Mouse (Mus musculus): ENCODE results near the gene Gm49361.

The Gm49361 gene

GRCm38 (mm10) chr14:57699016-57699415 is 46.9 kb downstream of the Gm49361 start:
- in situ Hi-C loops (cut with MboI; ENCODE audit: low pct_unique_long_range_greater_than_20kb in 1 of 2, low sequenced_read_pairs in 2 of 2, unreplicated experiment in 1 of 2), result loop anchor here in 1 of 2 experiments (25.0 kb wide), 1 partner anchor 213 kb away; no protein-coding TSS in a partner anchor

- in situ Hi-C loops (cut with MboI; ENCODE audit: low pct_unique_long_range_greater_than_20kb in 1 of 2, low sequenced_read_pairs in 2 of 2, unreplicated experiment in 1 of 2), result loop anchor here in 1 of 2 experiments (25.0 kb wide), 1 partner anchor 216 kb away; no protein-coding TSS in a partner anchor
Observed at GRCm38 (mm10) chr14:57696066-57696465, 49.8 kb downstream of the Gm49361 start.

DNA sequence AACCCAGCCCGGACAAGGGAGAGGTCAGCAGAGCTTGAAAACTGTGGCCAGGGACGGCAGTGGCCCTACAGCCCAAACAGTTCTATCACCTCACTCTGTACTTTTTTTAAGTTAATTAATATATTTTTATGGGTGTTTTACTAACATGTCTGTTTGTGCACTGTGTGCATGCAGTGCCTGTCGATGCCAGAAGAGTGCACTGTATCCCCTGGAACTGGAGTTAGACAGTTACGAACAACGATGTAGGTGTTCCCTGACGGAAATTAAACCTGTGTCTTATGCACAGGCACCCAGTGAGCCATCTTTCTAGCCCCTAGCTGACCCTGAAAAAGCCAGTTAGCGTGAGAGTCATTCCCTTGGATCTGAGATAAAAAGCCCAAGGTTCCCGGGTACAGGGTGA is 50.4 kb downstream of the Gm49361 start:
- in situ Hi-C loops (cut with MboI; ENCODE audit: low pct_unique_long_range_greater_than_20kb in 1 of 2, low sequenced_read_pairs in 2 of 2, unreplicated experiment in 1 of 2), result loop anchor here in 1 of 2 experiments (25.0 kb wide), 1 partner anchor 217 kb away; no protein-coding TSS in a partner anchor

DNA sequence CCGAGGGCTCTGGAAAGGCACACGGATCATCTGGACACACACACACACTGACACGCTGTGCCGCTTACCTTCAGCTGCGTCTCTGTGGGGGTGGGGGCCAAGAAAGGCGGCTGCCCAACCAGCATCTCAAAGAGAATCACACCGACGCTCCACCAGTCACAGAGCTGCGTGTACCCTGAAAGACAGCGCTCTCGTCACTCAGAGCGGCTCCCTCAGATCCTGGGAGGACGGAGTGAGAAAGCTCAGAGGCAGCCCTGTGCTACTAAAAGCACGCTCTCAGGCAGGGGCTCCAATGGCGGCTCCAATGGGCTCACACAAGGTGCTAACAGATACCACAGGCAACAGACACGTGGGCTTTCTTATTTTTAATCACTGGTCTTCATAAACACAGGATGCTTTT is 51.7 kb downstream of the Gm49361 start:
- in situ Hi-C loops (cut with MboI; ENCODE audit: low pct_unique_long_range_greater_than_20kb in 1 of 2, low sequenced_read_pairs in 2 of 2, unreplicated experiment in 1 of 2), result loop anchor here in 1 of 2 experiments (25.0 kb wide), 1 partner anchor 218 kb away; no protein-coding TSS in a partner anchor

- in situ Hi-C loops (cut with MboI; ENCODE audit: low pct_unique_long_range_greater_than_20kb in 1 of 2, low sequenced_read_pairs in 2 of 2, unreplicated experiment in 1 of 2), result loop anchor here in 1 of 2 experiments (25.0 kb wide), 1 partner anchor 220 kb away; no protein-coding TSS in a partner anchor
Observed at GRCm38 (mm10) chr14:57692517-57693130, 53.3 kb downstream of the Gm49361 start.

- in situ Hi-C loops (cut with MboI; ENCODE audit: low pct_unique_long_range_greater_than_20kb in 1 of 2, low sequenced_read_pairs in 2 of 2, unreplicated experiment in 1 of 2), result loop anchor here in 1 of 2 experiments (25.0 kb wide), 1 partner anchor 221 kb away; no protein-coding TSS in a partner anchor
Observed at GRCm38 (mm10) chr14:57691316-57691715, 54.6 kb downstream of the Gm49361 start.

DNA sequence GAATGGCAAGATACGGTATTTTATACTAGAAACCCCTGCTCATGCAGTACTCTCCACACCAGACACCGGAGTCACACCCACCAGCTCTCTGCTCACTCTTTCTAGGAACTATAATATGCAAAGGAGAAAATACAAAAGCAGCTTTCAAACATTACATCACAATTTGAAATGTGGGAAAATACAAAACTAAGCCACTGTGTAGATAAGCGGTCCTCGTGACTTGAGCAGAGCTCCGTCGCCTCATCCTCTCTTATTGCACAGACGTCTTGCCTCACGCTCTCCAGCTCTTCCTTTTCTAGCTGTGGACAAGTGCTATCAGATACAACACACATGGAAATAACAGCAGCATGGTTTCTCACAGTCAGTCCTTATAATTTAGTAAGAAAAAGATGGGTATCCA is 55.2 kb downstream of the Gm49361 start:
- in situ Hi-C loops (cut with MboI; ENCODE audit: low pct_unique_long_range_greater_than_20kb in 1 of 2, low sequenced_read_pairs in 2 of 2, unreplicated experiment in 1 of 2), result loop anchor here in 1 of 2 experiments (25.0 kb wide), 1 partner anchor 222 kb away; no protein-coding TSS in a partner anchor

DNA sequence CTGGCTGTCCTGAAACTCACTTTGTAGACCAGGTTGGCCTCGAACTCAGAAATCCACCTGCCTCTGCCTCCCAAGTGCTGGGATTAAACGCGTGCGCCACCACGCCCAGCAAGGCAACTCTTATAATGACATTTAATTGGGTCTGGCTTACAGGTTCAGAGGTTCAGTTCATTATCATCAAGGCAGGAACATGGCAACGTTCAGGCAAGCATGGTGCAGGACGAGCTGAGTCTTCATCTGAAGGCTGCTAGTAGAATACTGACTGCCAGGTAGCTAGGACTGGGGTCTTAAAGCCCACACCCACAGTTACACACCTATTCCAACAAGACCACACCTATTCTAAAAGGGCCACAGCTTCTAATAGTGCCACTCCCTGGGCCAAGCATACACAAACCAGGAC is 57.8 kb downstream of the Gm49361 start:
- in situ Hi-C loops (cut with MboI; ENCODE audit: low pct_unique_long_range_greater_than_20kb in 1 of 2, low sequenced_read_pairs in 2 of 2, unreplicated experiment in 1 of 2), result loop anchor here in 1 of 2 experiments (10.0 to 25.0 kb wide), 2 partner anchors 107 to 224 kb away; partner anchors contain the start of gene Sap18

GRCm38 (mm10) chr14:57687441-57687840 is 58.5 kb downstream of the Gm49361 start:
- in situ Hi-C loops (cut with MboI; ENCODE audit: low pct_unique_long_range_greater_than_20kb in 1 of 2, low sequenced_read_pairs in 2 of 2, unreplicated experiment in 1 of 2), result loop anchor here in 1 of 2 experiments (10.0 to 25.0 kb wide), 2 partner anchors 107 to 225 kb away; partner anchors contain the start of gene Sap18

DNA sequence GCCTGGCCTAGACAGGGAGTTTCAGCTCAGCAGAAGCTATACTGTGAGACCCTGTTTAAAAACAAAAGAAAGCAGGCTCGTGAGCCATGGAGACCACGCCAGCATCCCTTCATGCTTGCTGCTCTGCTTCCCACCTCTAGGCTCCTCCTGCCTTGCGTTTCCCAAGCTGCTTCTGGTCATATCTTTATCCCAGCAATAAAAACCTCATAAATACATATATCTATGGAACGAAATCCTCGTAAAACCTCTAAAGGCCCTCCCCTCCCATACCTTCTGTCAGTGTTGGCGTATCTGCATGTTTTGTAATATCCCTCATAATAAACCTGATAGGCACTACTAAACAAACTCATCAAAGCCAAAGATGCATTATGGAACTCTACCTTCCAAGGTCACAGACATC is 59.3 kb downstream of the Gm49361 start:
- in situ Hi-C loops (cut with MboI; ENCODE audit: low pct_unique_long_range_greater_than_20kb in 1 of 2, low sequenced_read_pairs in 2 of 2, unreplicated experiment in 1 of 2), result loop anchor here in 1 of 2 experiments (10.0 to 25.0 kb wide), 2 partner anchors 108 to 226 kb away; partner anchors contain the start of gene Sap18

DNA sequence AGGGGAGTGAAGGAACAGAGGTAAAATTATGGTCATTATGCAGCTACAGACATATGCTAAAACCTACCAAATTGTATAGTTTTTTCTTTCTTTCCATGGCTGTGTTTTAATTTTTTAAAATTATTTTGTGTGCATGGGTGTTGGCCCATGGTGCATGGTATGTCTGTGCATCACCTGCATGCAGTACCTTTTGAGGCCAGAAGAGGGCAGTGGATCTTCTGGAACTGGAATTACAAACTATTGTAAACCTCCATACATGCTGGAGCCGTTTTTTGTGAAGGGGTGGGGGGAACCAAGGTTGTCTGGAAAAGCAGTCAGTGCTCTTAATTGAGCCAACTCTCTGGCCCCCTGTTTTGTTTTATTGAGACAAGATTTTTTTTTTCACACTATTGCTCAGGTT is 61.3 kb downstream of the Gm49361 start:
- in situ Hi-C loops (cut with MboI; ENCODE audit: low pct_unique_long_range_greater_than_20kb in 1 of 2, low sequenced_read_pairs in 2 of 2, unreplicated experiment in 1 of 2), result loop anchor here (5.0 to 25.0 kb wide), 3 partner anchors 110 to 228 kb away; partner anchors contain the start of gene Sap18 (in 1 of the 2)

DNA sequence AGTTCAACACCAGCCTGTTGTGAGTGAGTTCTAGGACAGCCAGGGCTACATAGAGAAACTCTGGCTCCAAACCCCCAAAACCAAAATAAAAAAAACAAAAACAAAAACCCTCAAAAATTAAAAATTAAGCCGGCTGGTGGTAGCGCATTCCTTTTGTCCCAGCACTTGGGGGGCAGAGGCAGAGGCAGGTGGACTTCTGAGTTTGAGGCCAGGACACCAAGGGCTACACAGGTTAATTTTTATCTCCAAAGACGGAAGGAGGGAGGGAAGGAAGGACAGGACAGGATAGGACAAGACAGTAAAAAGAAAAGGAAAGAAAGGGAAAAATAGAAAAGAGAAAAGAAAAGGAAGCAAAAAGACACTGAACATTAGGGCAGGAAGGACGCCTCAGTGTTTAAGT is 63.2 kb downstream of the Gm49361 start:
- in situ Hi-C loops (cut with MboI; ENCODE audit: low pct_unique_long_range_greater_than_20kb in 1 of 2, low sequenced_read_pairs in 2 of 2, unreplicated experiment in 1 of 2), result loop anchor here (5.0 to 25.0 kb wide), 3 partner anchors 112 to 230 kb away; partner anchors contain the start of gene Sap18 (in 1 of the 2)

DNA sequence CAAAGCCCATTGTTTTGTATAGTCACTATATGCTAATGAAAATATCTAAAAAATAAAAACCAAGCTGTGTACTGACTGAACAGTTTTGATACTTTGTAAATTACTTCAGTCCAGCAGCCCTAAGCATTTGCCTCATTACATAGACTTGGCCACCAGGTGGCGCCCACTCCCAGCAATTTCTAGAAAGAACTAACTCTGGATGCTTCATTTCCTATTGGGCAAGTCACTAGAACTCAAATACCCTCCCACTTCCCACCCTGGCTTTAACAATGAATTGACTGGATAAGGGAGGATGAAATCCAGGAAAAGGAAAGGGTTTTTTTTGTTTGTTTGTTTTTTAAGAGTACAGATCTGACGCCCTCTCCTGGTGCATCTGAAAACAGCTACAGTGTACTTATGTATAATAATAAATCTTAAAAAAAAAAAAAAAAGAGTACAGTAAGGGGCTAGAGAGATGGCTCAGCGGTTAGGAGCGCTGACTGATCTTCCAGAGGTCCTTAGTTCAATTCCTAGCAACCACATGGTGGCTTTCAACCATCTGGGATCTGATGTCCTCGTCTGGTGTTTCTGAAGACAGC is 65.9 kb downstream of the Gm49361 start:
- in situ Hi-C loops (cut with MboI; ENCODE audit: low pct_unique_long_range_greater_than_20kb in 1 of 2, low sequenced_read_pairs in 2 of 2, unreplicated experiment in 1 of 2), result loop anchor here (5.0 to 25.0 kb wide), 3 partner anchors 115 to 232 kb away; partner anchors contain the start of gene Sap18 (in 1 of the 2)

GRCm38 (mm10) chr14:57679523-57679922 is 66.4 kb downstream of the Gm49361 start:
- in situ Hi-C loops (cut with MboI; ENCODE audit: low pct_unique_long_range_greater_than_20kb in 1 of 2, low sequenced_read_pairs in 2 of 2, unreplicated experiment in 1 of 2), result loop anchor here in 1 of 2 experiments (25.0 kb wide), 1 partner anchor 233 kb away; no protein-coding TSS in a partner anchor

GRCm38 (mm10) chr14:57675481-57675880 is 70.4 kb downstream of the Gm49361 start:
- in situ Hi-C loops (cut with MboI; ENCODE audit: low pct_unique_long_range_greater_than_20kb in 1 of 2, low sequenced_read_pairs in 2 of 2, unreplicated experiment in 1 of 2), result loop anchor here in 1 of 2 experiments (25.0 kb wide), 1 partner anchor 237 kb away; no protein-coding TSS in a partner anchor

DNA sequence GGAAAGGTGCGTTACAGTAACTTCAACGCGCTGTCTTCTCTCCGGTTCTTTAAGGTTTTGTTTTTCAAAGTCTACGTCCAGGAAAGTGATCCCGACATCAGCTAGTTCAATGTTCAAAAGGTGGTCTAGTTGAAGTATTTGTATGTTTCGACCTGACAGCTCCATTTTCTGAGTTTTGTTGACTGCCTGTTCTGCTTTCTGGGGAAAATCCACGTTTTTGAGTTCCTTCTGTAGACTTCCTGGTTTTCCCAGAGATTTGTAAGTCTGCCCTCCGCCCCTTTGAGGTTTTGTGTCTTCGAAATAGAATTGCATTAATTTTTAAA is 80.3 kb downstream of the Gm49361 start:
- in situ Hi-C loops (cut with MboI; ENCODE audit: low pct_unique_long_range_greater_than_20kb in 1 of 2, low sequenced_read_pairs in 2 of 2, unreplicated experiment in 1 of 2), result no loop called here

DNA sequence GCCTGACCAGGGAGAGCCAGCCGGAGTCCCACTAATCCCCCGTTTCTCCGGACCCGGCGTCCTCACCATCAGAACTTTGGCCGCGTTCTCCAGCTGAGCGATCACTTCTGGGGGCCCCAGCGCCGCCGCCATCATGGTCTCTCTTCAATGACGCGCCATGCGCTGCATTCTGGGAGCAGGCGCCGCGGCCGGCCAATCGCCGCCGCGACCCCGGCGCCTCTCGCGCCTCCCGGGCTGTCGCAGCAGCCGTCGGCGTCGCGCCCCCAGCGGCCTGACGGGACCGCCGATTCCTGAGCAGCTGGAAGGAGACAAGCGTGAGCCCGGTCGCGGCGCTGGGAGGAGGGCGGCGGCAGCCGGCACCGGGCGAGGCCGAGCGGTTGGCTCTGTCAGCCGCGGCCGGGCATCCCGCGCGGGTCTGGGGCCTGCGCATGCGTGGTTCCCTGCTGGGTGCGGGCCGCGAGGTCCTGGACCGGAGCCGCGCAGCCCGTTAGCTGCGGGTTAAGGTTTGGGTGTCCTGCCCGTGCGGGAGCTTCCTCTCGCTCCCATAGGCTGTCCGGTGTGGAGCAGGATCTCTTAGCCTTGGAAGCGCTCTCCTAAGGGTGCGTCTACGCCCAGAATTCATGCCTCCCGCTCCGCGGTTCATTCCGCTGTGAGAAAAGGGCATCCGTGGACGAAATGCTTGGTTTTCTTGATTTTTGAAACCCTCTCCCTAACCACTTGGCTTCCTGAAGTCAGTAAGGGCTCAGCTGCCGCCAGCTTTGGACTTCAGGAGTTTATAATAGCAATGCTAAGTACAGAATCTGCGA is 80.9 kb downstream of the Gm49361 start, which contains the start of gene Xpo4:
Gene Xpo4, minus strand, starts transcription at position 609 of the 806 bp plus-strand sequence.
- in situ Hi-C loops (cut with MboI; ENCODE audit: low pct_unique_long_range_greater_than_20kb in 1 of 2, low sequenced_read_pairs in 2 of 2, unreplicated experiment in 1 of 2), result no loop called here

DNA sequence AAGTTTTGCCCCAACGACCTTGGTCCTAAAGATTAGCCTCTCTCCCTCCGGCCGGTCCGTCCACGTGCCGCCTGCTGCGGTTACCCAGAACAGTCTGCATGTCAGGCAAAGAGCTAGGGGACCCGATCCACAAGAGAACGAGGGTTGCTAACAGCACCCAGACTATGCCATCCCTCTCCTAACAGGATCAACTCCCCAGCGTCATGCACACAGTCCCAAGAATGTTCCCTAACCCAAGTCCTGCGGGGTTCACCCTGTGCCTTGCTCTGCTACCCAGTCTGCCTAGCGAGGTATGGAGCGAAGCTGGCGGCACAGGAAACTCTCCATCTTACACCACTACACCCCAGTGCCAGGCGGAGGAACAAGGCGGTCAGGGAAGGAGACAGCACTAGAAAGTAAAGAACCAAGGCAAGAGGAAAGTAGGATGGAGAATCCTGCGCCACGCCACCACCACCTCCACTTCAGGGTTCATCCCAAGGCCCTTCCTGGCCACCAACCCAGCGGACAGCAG is 81.5 kb downstream of the Gm49361 start:
- in situ Hi-C loops (cut with MboI; ENCODE audit: low pct_unique_long_range_greater_than_20kb in 1 of 2, low sequenced_read_pairs in 2 of 2, unreplicated experiment in 1 of 2), result no loop called here

Measured in mouse embryonic stem cell (cell line).